Mouse (Mus musculus) layer of hippocampus, postnatal 36 days (tissue): ENCODE measurements around the gene Trim45. TPM values are rescaled to one million over a fixed set of nuclear protein-coding genes. Genes with fewer than 3 reads are reported as not detected.
A peak's percentile ranks its signal among the peaks of the same experiment; 100 is the strongest.

Source experiments
- DNase-seq, 2 experiments: peaks; one replicate each; pipeline ENCODE4 v3.0.0; 2022
- total RNA-seq, 2 experiments: library from RNA; stranded (reverse); gene quantifications; 2 replicates each; pipeline ENCODE4 v1.2.3; 2021

The Trim45 gene
- total RNA-seq, 2 experiments from 2014 or later, result 8.1 to 8.8 TPM

GRCm38 (mm10) chr3:100932077-100932944 is 10.3 kb downstream of the Trim45 start:
- DNase-seq, result no peak

- DNase-seq, result no peak
Measured at GRCm38 (mm10) chr3:100935521-100935920, 13.5 kb downstream of the Trim45 start.

- DNase-seq, result no peak
Measured at GRCm38 (mm10) chr3:100936201-100936600, 14.2 kb downstream of the Trim45 start.

GRCm38 (mm10) chr3:100938211-100938610 is 16.2 kb downstream of the Trim45 start:
- DNase-seq, result no peak

GRCm38 (mm10) chr3:100940496-100941037 is 18.6 kb downstream of the Trim45 start:
- DNase-seq, result no peak

- no peak for DNase-seq
Measured at GRCm38 (mm10) chr3:100947286-100947685, 25.3 kb downstream of the Trim45 start.

GRCm38 (mm10) chr3:100951531-100951930 is 29.5 kb downstream of the Trim45 start:
- DNase-seq, result no peak

- DNase-seq, result no peak
Measured at GRCm38 (mm10) chr3:100954616-100955015, 32.6 kb downstream of the Trim45 start.

- DNase-seq, result no peak
Measured at GRCm38 (mm10) chr3:100961007-100961406, 39.0 kb downstream of the Trim45 start.

GRCm38 (mm10) chr3:100961501-100961900 is 39.5 kb downstream of the Trim45 start:
- DNase-seq, result no peak

- DNase-seq, result peak; percentile 46 to 53
Measured at GRCm38 (mm10) chr3:100963849-100964542, 42.0 kb downstream of the Trim45 start.

GRCm38 (mm10) chr3:100969176-100969917 is 47.3 kb downstream of the Trim45 start, which contains the start of gene Ttf2:
Gene Ttf2, minus strand, starts transcription at chr3:100969663.
- peak; percentile 86 to 87 for DNase-seq

- DNase-seq, result no peak
Measured at GRCm38 (mm10) chr3:100973906-100974305, 51.9 kb downstream of the Trim45 start.

GRCm38 (mm10) chr3:100979290-100979689 is 57.3 kb downstream of the Trim45 start:
- DNase-seq, result no peak

Other genes with a start within 250 kb of the Trim45 start
- 100 to 1,000 TPM; 128 to 140 TPM for gene Man1a2, start 236.7 kb upstream of the Trim45 start, total RNA-seq
- not detected for gene Vtcn1, start 96.7 kb upstream of the Trim45 start, total RNA-seq
- 1 to 10 TPM; 1.1 to 1.3 TPM for gene Ttf2, start 47.5 kb downstream of the Trim45 start, total RNA-seq
- gene Cd101, start 107.4 kb downstream of the Trim45 start, total RNA-seq, result under 1 TPM; 0.25 to 0.48 TPM
- 10 to 100 TPM in 1 of 2 experiments, 1 to 10 TPM in 1; 9.4 to 12.1 TPM for gene Ptgfrn, start 188.1 kb downstream of the Trim45 start, total RNA-seq